Mouse (Mus musculus) liver, embryonic 11.5 days (tissue): ENCODE data around the gene Tescl. TPM values are rescaled to one million over a fixed set of nuclear protein-coding genes. Genes with fewer than 3 reads are reported as not detected.
A peak's percentile ranks its signal among the peaks of the same experiment; 100 is the strongest.

ENCODE experiments used
- ATAC-seq: fragments of 200-750 bp; cut with Nextera tagmentation; replicated peaks from 2 replicates; pipeline ENCODE4 v1.8.0; 2017; ENCODE audit warnings: moderate number of reproducible peaks, mild to moderate bottlenecking, moderate TSS enrichment, moderate library complexity; ENCODE audit not compliant: low FRiP score
- DNase-seq: peaks from one replicate; pipeline ENCODE4 v3.0.0-alpha.2; 2017; ENCODE audit warnings: low spot score
- H3K27ac ChIP-seq: fragments of 300-500 bp; sonication (generic); 2 replicates; pipeline ENCODE4 v1.5.1; 2014; ENCODE audit warnings: mild to moderate bottlenecking, low read depth, low read length, control low read depth
- H3K27me3 ChIP-seq: fragments of 300-500 bp; sonication (generic); replicated peaks from 2 replicates; pipeline ENCODE4 v1.6.1; 2014; ENCODE audit warnings: low read length, mixed read lengths; ENCODE audit not compliant: control insufficient read depth, insufficient read depth
- H3K36me3 ChIP-seq: fragments of 300-500 bp; sonication (generic); 2 replicates; pipeline ENCODE4 v1.6.1; 2014; ENCODE audit warnings: mild to moderate bottlenecking, low read length, moderate library complexity, mixed read lengths; ENCODE audit not compliant: control insufficient read depth, insufficient read depth
- H3K4me1 ChIP-seq: fragments of 300-500 bp; sonication (generic); replicated peaks from 2 replicates; pipeline ENCODE4 v1.6.1; 2014; ENCODE audit warnings: low read length, mixed read lengths; ENCODE audit not compliant: control insufficient read depth, insufficient read depth
- H3K4me2 ChIP-seq: fragments of 300-500 bp; sonication (generic); 2 replicates; pipeline ENCODE4 v1.6.1; 2014; ENCODE audit warnings: mild to moderate bottlenecking, control low read depth, moderate library complexity
- H3K4me3 ChIP-seq: fragments of 300-500 bp; sonication (generic); 2 replicates; pipeline ENCODE4 v1.5.1; 2014; ENCODE audit warnings: low read depth, low read length, control low read depth
- H3K9ac ChIP-seq: fragments of 300-500 bp; sonication (generic); 2 replicates; pipeline ENCODE4 v1.6.1; 2014; ENCODE audit warnings: low read depth, low read length, control low read depth
- H3K9me3 ChIP-seq: fragments of 300-500 bp; sonication (generic); 2 replicates; pipeline ENCODE4 v1.6.1; 2016; ENCODE audit warnings: low read length, inconsistent platforms, mixed read lengths; ENCODE audit not compliant: control insufficient read depth
- WGBS: fragments of 180-500 bp; shearing (Covaris S2); extraction: QIAGEN DNeasy Blood & Tissue Kit; methylation state at CpG from one replicate; pipeline ENCODE4 v1.1.7; 2014; 5-methylcytosine and 5-hydroxymethylcytosine counted together
- polyA plus RNA-seq: library from polyadenylated mRNA; unstranded; fragments of >200 nt; fragmentation: Nextera tagmentation; extraction: Ambion mirVana; gene quantifications from 2 replicates; pipeline ENCODE4 v1.2.1, GENCODE M21; 2014

Gene Tescl
- polyA plus RNA-seq, 1 experiment from 2014 or later, result not detected

DNA sequence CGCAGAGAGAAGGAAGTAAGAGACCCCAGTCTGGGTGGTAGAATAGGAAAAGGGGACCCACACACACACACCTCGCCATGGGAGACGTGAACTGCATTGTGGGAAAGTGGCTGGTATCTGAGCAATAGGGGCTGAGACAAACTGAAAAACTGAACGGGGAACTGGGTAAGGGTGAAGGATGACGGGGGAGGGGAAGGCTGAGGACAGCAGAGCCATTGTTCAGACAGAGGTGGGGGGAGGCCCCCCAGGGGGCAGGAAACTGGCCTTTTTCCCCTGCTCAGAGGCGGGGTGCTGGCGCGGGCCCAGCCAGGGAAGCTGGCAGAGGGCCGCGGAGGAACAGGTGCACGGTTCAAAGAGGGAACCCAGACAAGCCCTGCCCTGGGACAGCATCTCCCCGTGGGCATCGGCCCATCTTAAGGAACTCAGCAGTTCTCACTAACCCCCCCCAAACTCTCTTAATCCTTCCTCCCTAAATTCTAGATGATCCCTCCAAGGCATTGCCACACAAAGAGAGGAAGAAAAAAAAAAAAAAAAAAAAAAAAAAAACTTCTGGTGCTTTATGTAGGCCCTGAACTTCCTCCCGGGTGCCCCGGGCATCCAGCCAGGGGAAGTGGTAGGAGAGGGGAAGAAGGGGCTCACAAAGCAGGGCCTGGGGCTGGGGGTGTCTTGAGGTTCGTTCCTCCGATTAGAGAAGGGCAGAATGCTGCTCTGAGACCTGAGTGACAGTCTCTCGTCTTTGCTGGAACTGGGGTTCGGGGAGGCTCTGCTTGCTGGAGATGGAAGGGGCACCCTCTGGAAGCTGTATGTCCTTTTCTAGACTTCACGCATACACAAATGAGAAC is 40.0 kb upstream of the Tescl start:
- ATAC-seq (no peak), DNase-seq (no peak)
- 36% methylated on average over 20 of the region's 20 CpGs for WGBS
- no peaks in the 10 kb centered on the region; the same call in 1 of the 2 replicates for H3K27me3 ChIP-seq
- peaks cover 41% of the 10 kb centered on the region for H3K4me1 ChIP-seq
- peak overlapping the region; percentile 95 for H3K4me2 ChIP-seq
- peak overlapping the region; percentile 98 for H3K9ac ChIP-seq
- no peaks in the 10 kb centered on the region for H3K9me3 ChIP-seq
- peak overlapping the region; percentile 99 for H3K27ac ChIP-seq
- H3K36me3 ChIP-seq, result peaks cover 6% of the 10 kb centered on the region; the same call in 1 of the 2 replicates
- H3K4me3 ChIP-seq, result peak overlapping the region; percentile 82

DNA sequence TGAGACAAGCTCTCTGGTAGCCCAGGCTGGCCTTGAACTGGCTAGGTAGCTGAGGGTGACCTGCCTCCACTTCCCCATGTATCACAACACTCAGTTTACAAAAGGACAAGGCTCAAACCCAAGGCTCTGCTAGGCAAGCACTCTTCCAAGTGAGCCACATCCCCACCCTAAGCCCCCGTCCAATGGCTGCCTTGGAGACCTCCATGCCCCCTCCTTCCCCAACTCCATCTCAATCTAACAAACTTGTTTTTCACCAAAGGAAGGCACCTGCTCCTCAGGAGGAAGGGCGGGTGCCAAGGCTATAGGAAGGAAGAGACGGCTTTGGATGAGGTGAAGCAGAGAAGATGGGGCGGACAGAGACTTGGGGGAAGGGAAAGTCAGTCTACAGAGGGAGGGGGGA is 39.0 kb upstream of the Tescl start:
- no peak for ATAC-seq
- H3K4me3 ChIP-seq, result peak overlapping the region; percentile 82
- peak overlapping the region; percentile 98 for H3K9ac ChIP-seq
- H3K4me2 ChIP-seq, result peak overlapping the region; percentile 95
- WGBS, result 45% methylated on average over 4 of the region's 4 CpGs
- no peak for DNase-seq
- H3K4me1 ChIP-seq, result peaks cover 32% of the 10 kb centered on the region
- H3K36me3 ChIP-seq, result peaks cover 6% of the 10 kb centered on the region; the same call in 1 of the 2 replicates
- no peaks in the 10 kb centered on the region; the same call in 1 of the 2 replicates for H3K27me3 ChIP-seq
- H3K9me3 ChIP-seq, result no peaks in the 10 kb centered on the region
- peak overlapping the region; percentile 99 for H3K27ac ChIP-seq

DNA sequence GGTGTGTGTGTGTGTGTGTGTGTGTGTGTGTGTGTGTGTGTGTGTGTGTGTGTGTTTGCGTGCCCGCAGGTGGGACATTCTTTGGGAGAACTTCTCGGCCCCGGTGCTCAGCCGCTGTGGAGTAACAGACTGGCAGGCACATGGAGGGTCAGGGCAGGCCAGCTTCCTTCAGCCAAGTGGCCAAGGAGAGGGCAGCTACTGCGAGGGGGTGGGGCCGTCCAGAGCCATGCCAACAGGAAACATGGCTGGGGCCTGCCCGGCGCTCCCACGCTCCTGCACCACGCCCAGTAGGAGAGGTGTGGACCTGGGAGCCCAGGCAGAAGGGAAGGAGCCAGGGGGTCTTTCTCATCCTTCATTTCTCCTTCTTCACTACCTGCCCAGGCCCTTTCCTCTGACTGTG is 38.6 kb upstream of the Tescl start:
- Histone ChIP-seq H3K4me1 (peaks cover 28% of the 10 kb centered on the region), H3K27ac (peak overlapping the region; percentile 99), H3K36me3 (peaks cover 3% of the 10 kb centered on the region; the same call in 1 of the 2 replicates), H3K27me3 (no peaks in the 10 kb centered on the region; the same call in 1 of the 2 replicates), H3K4me3 (peak overlapping the region; percentile 82), H3K9ac (peak overlapping the region; percentile 98), H3K9me3 (no peaks in the 10 kb centered on the region), H3K4me2 (peak overlapping the region; percentile 95)
- 45% methylated on average over 11 of the region's 11 CpGs for WGBS
- DNase-seq, result no peak
- ATAC-seq, result no peak

DNA sequence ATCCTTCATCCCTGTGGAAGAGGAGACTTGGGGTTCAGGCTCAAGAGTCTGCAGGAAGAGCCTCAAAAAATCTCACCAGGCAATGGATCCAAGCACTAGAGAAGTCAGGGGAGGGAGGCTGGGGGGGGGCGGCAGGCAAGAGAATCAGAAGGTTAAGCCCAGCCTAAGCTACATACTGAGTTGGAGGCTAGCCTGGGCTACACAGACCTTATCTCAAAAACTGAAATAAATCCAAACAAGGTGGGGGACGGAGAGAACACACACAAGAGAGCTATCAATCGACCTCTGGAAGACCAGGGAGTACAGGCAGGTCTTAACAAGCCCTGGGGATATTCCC is 38.0 kb upstream of the Tescl start:
- peak overlapping the region; percentile 82 for H3K4me3 ChIP-seq
- no peaks in the 10 kb centered on the region for H3K9me3 ChIP-seq
- H3K36me3 ChIP-seq, result peaks cover 2% of the 10 kb centered on the region; the same call in 1 of the 2 replicates
- peak overlapping the region; percentile 99 for H3K27ac ChIP-seq
- DNase-seq (no peak), ATAC-seq (no peak)
- peak overlapping the region; percentile 98 for H3K9ac ChIP-seq
- H3K4me1 ChIP-seq, result peaks cover 27% of the 10 kb centered on the region
- WGBS, result 50% methylated on average over 3 of the region's 3 CpGs
- H3K4me2 ChIP-seq, result peak overlapping the region; percentile 95
- no peaks in the 10 kb centered on the region for H3K27me3 ChIP-seq

DNA sequence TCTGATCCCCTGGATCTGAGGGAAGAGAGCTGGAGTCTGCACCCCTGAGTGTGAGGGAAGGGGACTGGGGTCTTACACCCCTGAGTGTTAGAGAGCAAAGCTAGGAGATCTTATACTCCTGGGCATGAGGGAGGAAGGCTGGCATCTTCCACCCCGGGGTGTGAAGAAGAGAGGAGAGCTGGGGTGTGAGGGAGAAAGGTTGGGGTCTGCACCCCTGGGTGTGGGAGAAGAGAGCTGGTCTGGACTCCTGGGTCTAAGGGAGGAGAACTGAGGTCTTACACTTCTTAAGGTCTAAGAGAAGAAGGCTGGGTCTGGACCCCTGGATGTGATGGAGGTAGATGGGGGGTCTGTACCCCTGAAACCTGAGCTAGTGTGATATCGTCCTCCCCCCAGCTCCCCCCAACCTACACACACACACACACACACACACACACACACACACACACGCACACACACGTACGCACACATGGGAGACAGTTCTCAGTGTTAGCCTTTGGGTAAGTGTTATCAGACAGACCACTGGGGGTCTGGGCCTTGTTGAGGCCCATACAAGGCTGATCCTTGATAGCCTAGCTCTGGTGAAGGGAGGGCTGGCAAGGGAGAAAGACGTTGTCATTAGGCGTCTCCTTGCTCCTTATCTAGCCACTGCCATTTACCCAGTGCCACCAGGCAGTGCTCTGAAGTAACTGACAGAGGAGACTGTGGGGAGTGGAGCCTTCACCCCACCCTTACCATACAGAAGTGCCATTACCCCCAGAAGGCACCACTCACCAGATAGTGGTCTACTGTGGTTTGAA is 37.5 kb upstream of the Tescl start:
- no peaks in the 10 kb centered on the region for H3K9me3 ChIP-seq
- H3K4me1 ChIP-seq, result peaks cover 21% of the 10 kb centered on the region
- H3K4me2 ChIP-seq, result peak overlapping the region; percentile 95
- peaks cover 2% of the 10 kb centered on the region; the same call in 1 of the 2 replicates for H3K36me3 ChIP-seq
- H3K4me3 ChIP-seq, result peak overlapping the region; percentile 82
- WGBS, result 33% methylated on average over 7 of the region's 7 CpGs
- H3K27ac ChIP-seq, result peak overlapping the region; percentile 99
- H3K27me3 ChIP-seq, result no peaks in the 10 kb centered on the region
- peak overlapping the region; percentile 98 for H3K9ac ChIP-seq
- DNase-seq, result no peak
- peak; percentile 90 for ATAC-seq

DNA sequence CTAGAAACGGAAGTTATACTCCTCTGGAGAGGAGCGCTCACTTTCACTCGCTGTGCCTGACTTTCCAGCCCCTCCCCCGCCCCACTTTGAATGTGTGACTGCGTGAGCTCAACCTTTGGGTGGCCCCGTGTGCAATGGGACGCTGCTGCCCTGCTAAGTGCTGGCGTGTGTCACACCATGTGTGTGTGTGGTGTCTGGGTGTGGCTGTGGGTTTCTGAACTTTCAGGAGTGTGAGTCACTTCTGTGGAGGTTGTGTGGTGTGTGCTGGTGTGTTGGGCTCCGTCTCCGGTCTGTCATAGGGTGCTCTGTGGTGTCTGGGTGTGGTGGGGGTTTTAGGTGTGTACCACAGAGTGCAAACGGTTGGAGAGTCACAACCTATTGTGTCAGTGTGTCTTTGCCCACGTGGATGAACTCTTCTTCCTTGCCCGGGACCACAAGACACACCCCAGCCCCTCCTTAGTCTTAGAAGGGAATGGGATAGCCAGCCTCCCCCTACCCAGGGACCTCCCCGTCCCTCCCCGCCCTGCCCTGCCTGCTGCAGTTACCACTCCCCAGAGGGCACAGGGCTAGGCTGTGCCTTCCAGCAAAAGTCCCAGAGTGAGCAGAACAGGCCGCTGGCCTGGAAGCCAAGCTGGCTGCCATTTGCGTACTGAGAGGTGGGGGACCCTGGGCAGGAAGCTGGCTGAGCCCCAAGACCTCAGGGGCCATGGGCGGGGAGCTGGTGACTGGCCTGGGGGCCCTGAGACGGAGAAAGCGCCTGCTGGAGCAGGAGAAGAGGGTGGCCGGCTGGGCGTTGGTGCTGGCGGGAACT is 36.2 kb upstream of the Tescl start, which contains the start of gene Kcnn4:
Kcnn4 (plus strand) TSS at position 533 of the 811 bp plus-strand sequence.
- no peaks in the 10 kb centered on the region for H3K9me3 ChIP-seq
- H3K27me3 ChIP-seq, result no peaks in the 10 kb centered on the region
- H3K9ac ChIP-seq, result peak within 1 kb of the TSS; percentile 98
- H3K4me3 ChIP-seq, result peak within 1 kb of the TSS; percentile 82
- peaks cover 2% of the 10 kb centered on the region; the same call in 1 of the 2 replicates for H3K36me3 ChIP-seq
- peak within 1 kb of the TSS; percentile 95 for H3K4me2 ChIP-seq
- DNase-seq (no peak), ATAC-seq (peak; percentile 73)
- WGBS, result 21% methylated on average over 23 of the region's 23 CpGs
- peaks cover 19% of the 10 kb centered on the region for H3K4me1 ChIP-seq
- peak within 1 kb of the TSS; percentile 99 for H3K27ac ChIP-seq

DNA sequence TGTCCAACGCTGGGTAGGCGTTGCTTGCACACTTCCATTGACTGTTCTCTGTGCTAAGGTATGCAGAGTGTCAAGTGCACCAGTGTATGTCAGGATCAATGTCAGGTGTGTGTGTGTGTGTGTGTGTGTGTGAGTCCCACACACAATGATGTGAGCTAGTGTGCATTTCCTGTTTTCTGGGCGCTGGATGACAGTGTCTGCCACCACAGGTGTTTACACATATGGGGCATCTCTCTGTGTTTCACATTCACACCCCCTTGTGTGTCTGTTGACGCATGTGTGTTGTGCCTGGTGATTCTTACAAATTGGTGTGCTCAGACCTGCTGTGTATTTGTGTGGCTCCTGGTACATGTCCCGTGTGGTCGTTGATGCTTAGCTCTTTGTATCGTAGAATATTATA is 35.2 kb upstream of the Tescl start:
- Histone ChIP-seq H3K9ac (0 out of 2 replicates have a peak overlapping the region, but pooled peaks have one; percentile 9), H3K9me3 (no peaks in the 10 kb centered on the region), H3K4me3 (no peak overlapping the region), H3K4me1 (peaks cover 13% of the 10 kb centered on the region), H3K36me3 (no peaks in the 10 kb centered on the region; the same call in 1 of the 2 replicates), H3K27me3 (no peaks in the 10 kb centered on the region), H3K27ac (peak overlapping the region; percentile 99), H3K4me2 (no peak overlapping the region)
- WGBS, result 88% methylated on average over 7 of the region's 7 CpGs
- no peak for DNase-seq
- no peak for ATAC-seq

DNA sequence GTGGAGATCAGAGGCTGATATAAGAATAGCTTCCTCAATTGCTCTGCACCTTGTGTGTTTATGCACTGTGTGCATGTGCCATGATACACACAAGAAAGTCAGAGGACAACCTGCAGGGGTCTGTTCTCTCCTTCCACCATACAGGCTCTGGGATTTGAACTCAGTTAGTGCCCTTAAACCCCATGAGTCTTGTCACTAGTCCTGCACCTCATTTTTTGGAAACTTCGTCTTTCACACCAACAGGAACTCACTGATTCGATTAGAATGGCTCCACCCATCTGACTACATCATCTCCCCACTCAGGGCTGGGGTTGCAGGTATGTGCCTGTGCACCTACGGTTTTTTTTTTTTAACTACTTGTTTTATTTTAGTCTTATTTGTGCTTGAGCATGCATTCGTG is 34.5 kb upstream of the Tescl start:
- no peak for ATAC-seq
- H3K9me3 ChIP-seq, result no peaks in the 10 kb centered on the region
- no peak overlapping the region for H3K4me2 ChIP-seq
- H3K4me1 ChIP-seq, result peaks cover 9% of the 10 kb centered on the region
- DNase-seq, result no peak
- WGBS, result 58% methylated on average over 4 of the region's 4 CpGs
- no peaks in the 10 kb centered on the region; the same call in 1 of the 2 replicates for H3K36me3 ChIP-seq
- H3K27me3 ChIP-seq, result no peaks in the 10 kb centered on the region
- H3K9ac ChIP-seq, result no peak overlapping the region
- H3K4me3 ChIP-seq, result no peak overlapping the region
- H3K27ac ChIP-seq, result no peak overlapping the region
